Mouse (Mus musculus): ENCODE results near the gene Ms4a13.
"Not testable (repeated sequence)": the region's sequence is repeated elsewhere in the genome, so short reads cannot be mapped to it uniquely, and the experiment has no call there.

Ms4a13 gene

GRCm38 (mm10) chr19:11196546-11196945, at the start of gene Ms4a13:
Gene Ms4a13, minus strand, starts transcription at chr19:11196737.
- DNase-seq = no peak

- no peak for DNase-seq
Measured at GRCm38 (mm10) chr19:11244230-11244629, 47.7 kb upstream of the Ms4a13 start.

- no peak for DNase-seq
Measured at GRCm38 (mm10) chr19:11242560-11242959, 46.0 kb upstream of the Ms4a13 start.

GRCm38 (mm10) chr19:11235820-11236219, 39.3 kb upstream of the Ms4a13 start:
- DNase-seq = no peak

- no peak for DNase-seq
Measured at GRCm38 (mm10) chr19:11234921-11235735, 38.6 kb upstream of the Ms4a13 start.

GRCm38 (mm10) chr19:11234244-11234643, 37.7 kb upstream of the Ms4a13 start:
- DNase-seq = no peak

- no peak for DNase-seq
Measured at GRCm38 (mm10) chr19:11232348-11232747, 35.8 kb upstream of the Ms4a13 start, which contains the start of gene Ms4a12. Gene Ms4a12, minus strand, starts transcription at chr19:11232448.

- DNase-seq = no peak
Measured at GRCm38 (mm10) chr19:11192552-11192951, 4.0 kb downstream of the Ms4a13 start.

- peak; percentile 21 for DNase-seq
Measured at GRCm38 (mm10) chr19:11184121-11184520, 12.4 kb downstream of the Ms4a13 start.

GRCm38 (mm10) chr19:11177464-11177863, 19.1 kb downstream of the Ms4a13 start:
- no peak for DNase-seq

GRCm38 (mm10) chr19:11165172-11165571, 31.4 kb downstream of the Ms4a13 start, which contains the start of gene 1700025F22Rik:
Gene 1700025F22Rik, minus strand, starts transcription at chr19:11165320.
- DNase-seq = peak; percentile 8

- not testable (repeated sequence) for DNase-seq
Measured at GRCm38 (mm10) chr19:11157890-11158289, 38.6 kb downstream of the Ms4a13 start.

- DNase-seq = no peak
Measured at GRCm38 (mm10) chr19:11135336-11135735, 61.2 kb downstream of the Ms4a13 start.

- DNase-seq = no peak
Measured at GRCm38 (mm10) chr19:11134852-11135251, 61.7 kb downstream of the Ms4a13 start.

- not testable (repeated sequence) for DNase-seq
Measured at GRCm38 (mm10) chr19:11130776-11131175, 65.8 kb downstream of the Ms4a13 start, which contains the start of gene 1700017D01Rik. Gene 1700017D01Rik, minus strand, starts transcription at chr19:11130876.

- no peak for DNase-seq
Measured at GRCm38 (mm10) chr19:11129702-11130101, 66.8 kb downstream of the Ms4a13 start.

GRCm38 (mm10) chr19:11121016-11121420, 75.5 kb downstream of the Ms4a13 start:
- DNase-seq = peak; percentile 11

Measured in lung, postnatal 14 days (tissue).